Mouse (Mus musculus): ENCODE data around the gene 4930455H04Rik. TPM values are rescaled to one million over a fixed set of nuclear protein-coding genes. Genes with fewer than 3 reads are reported as not detected.

4930455H04Rik gene
- total RNA-seq, 1 experiment from 2014 or later, result not detected

DNA sequence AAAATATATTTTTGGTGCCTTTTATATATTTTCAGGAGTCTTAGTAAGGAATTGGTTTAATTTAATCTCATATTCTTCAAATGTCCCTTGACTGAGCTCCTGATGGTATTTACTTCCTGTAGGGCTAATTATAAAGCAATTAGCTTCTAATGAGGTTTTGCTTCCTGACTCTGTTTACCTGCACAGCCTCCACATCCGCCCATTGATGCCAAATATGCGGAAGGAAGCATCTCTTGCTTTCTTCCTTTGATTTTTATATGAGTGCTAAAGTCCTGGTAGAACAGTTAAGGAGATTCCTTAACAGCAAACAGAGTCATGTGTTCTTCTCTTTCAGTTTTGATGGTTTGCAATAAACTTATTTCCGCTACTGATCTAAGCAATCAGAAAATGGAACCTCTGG is 52.3 kb downstream of the 4930455H04Rik start:
- no peak for ATAC-seq (ENCODE audit: extremely low read depth, insufficient number of reproducible peaks, low FRiP score, poor library complexity, severe bottlenecking)

GRCm38 (mm10) chr3:117021907-117022306 is 53.8 kb downstream of the 4930455H04Rik start:
- ATAC-seq (ENCODE audit: extremely low read depth, insufficient number of reproducible peaks, low FRiP score, poor library complexity, severe bottlenecking), result no peak

DNA sequence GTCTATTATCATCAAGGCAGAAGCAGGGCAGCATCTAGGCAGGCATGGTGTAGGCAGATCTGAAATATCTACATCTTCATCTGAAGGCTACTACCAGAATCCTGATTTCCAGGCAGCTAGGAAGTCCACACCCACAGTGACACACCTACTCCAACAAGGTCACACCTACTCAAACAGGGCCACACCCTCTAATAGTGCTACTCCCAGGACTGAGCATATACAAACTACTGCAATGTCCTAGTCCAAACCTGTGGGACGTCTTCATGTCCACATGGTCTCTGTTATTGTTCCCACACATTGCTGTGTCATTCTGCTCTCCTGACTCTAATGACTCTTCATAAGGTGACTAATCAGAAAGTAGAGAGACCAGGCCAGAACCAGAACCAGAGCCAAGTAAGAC is 56.0 kb downstream of the 4930455H04Rik start:
- ATAC-seq (ENCODE audit: extremely low read depth, insufficient number of reproducible peaks, low FRiP score, poor library complexity, severe bottlenecking), result no peak

GRCm38 (mm10) chr3:117024557-117024956 is 56.5 kb downstream of the 4930455H04Rik start:
- ATAC-seq (ENCODE audit: extremely low read depth, insufficient number of reproducible peaks, low FRiP score, poor library complexity, severe bottlenecking), result no peak

DNA sequence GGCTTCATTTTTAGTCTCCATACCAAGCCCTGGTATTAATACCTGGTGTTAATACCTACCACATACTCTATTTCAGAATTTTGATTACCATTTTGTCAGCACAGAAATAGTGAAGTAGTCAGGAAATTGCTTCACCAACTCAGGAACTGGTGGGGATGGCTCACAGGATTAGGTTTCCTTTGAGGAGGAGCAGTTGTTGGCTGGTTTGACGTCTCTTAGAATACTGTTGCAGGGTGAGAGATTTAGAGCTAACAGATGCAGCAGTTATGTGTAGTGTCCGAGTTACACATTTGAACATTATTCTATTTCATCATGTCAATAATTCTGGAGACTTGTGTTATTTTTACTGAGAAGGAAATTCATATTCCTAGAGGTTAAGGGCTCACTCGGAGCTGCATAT is 57.4 kb downstream of the 4930455H04Rik start:
- no peak for ATAC-seq (ENCODE audit: extremely low read depth, insufficient number of reproducible peaks, low FRiP score, poor library complexity, severe bottlenecking)

Other genes with a start within 250 kb of the 4930455H04Rik start
- gene Agl, start 160.1 kb upstream of the 4930455H04Rik start, total RNA-seq (2017), result 13.9 and 17.3 TPM in 2 replicates
- 8.6 and 10.8 TPM in 2 replicates for gene Frrs1, start 108.8 kb upstream of the 4930455H04Rik start, total RNA-seq (2017)
- gene Palmd, start 720 bp downstream of the 4930455H04Rik start, total RNA-seq (2017), result not detected in 2 replicates